ENCODE assay signal across 10 mouse cellular contexts in genomic region chr2:143846799-143847198, GRCm38 (mm10). TPM values are rescaled to one million over a fixed set of nuclear protein-coding genes. Genes with fewer than 3 reads are reported as not detected.
DNase-seq lines count a peak whose midpoint lies in the region; ATAC-seq and TF ChIP-seq lines count a peak whose summit lies in the region.
"Had no signal": no experiment of that assay in that cellular context is flagged by ENCODE, and none has a peak within 500 bp of the region (broad histone marks: within the 10 kb centered on the region; RNA-seq: fewer than 3 reads in every experiment).

No protein-coding gene starts in this region.

- no peak for TF ChIP-seq EP300 in stomach, postnatal 0 days (optimal IDR thresholded peaks at IDR 0.05)

- no peak overlapping the region for H3K27ac ChIP-seq in liver, embryonic 16.5 days (ENCODE audit: low read length)
- peak overlapping the region; percentile 13; the same call in 1 of the 2 replicates for H3K27ac ChIP-seq in heart, embryonic 12.5 days (ENCODE audit: poor library complexity, severe bottlenecking)
- H3K27ac ChIP-seq in stomach, postnatal 0 days (replicated peaks): 0 out of 2 replicates have a peak overlapping the region, but pooled peaks have one; percentile 30
- H3K27ac ChIP-seq in forebrain, postnatal 0 days (ENCODE audit: low read depth, low read length): no peak overlapping the region
- H3K27ac ChIP-seq in forebrain, embryonic 13.5 days: no peak overlapping the region

- H3K36me3 ChIP-seq in liver, embryonic 16.5 days (ENCODE audit: control insufficient read depth, insufficient read depth): no peaks in the 10 kb centered on the region
- no peaks in the 10 kb centered on the region for H3K36me3 ChIP-seq in heart, embryonic 12.5 days
- H3K36me3 ChIP-seq in stomach, postnatal 0 days (ENCODE audit: control insufficient read depth, insufficient read depth, low read length): no peaks in the 10 kb centered on the region
- no peaks in the 10 kb centered on the region for H3K36me3 ChIP-seq in forebrain, postnatal 0 days (ENCODE audit: insufficient read depth)
- no peaks in the 10 kb centered on the region for H3K36me3 ChIP-seq in forebrain, embryonic 13.5 days (ENCODE audit: poor library complexity, severe bottlenecking)

- TF ChIP-seq CTCF in stomach, postnatal 0 days (IDR thresholded peaks at IDR 0.05; ENCODE audit: low read depth): no peak
- TF ChIP-seq CTCF in forebrain, postnatal 0 days (IDR thresholded peaks at IDR 0.05; ENCODE audit: low read depth): no peak

- no peaks in the 10 kb centered on the region for H3K27me3 ChIP-seq in liver, embryonic 16.5 days (ENCODE audit: control insufficient read depth, insufficient read depth, low read depth, low read length)
- H3K27me3 ChIP-seq in heart, embryonic 12.5 days (replicated peaks): no peaks in the 10 kb centered on the region
- H3K27me3 ChIP-seq in stomach, postnatal 0 days (ENCODE audit: control insufficient read depth, insufficient read depth, low read length): no peaks in the 10 kb centered on the region
- no peaks in the 10 kb centered on the region for H3K27me3 ChIP-seq in forebrain, postnatal 0 days (ENCODE audit: insufficient read depth, low read length)
- no peaks in the 10 kb centered on the region for H3K27me3 ChIP-seq in forebrain, embryonic 13.5 days
- H3K27me3 ChIP-seq: Patski had no signal

- H3K4me3 ChIP-seq in liver, embryonic 16.5 days (ENCODE audit: low read depth, low read length): no peak overlapping the region
- no peak overlapping the region for H3K4me3 ChIP-seq in heart, embryonic 12.5 days
- no peak overlapping the region for H3K4me3 ChIP-seq in stomach, postnatal 0 days (ENCODE audit: low read depth, low read length)
- H3K4me3 ChIP-seq in forebrain, postnatal 0 days (ENCODE audit: low read depth, low read length): no peak overlapping the region
- no peak overlapping the region for H3K4me3 ChIP-seq in forebrain, embryonic 13.5 days
- H3K4me3 ChIP-seq: myocyte had no signal

- no peaks in the 10 kb centered on the region; the same call in 1 of the 2 replicates for H3K4me1 ChIP-seq in liver, embryonic 16.5 days (ENCODE audit: control insufficient read depth, low read depth, low read length)
- H3K4me1 ChIP-seq in heart, embryonic 12.5 days (replicated peaks): peaks cover 12% of the 10 kb centered on the region; the same call in 1 of the 2 replicates
- no peaks in the 10 kb centered on the region for H3K4me1 ChIP-seq in stomach, postnatal 0 days (replicated peaks; ENCODE audit: control insufficient read depth, insufficient read depth)
- peaks cover 8% of the 10 kb centered on the region; the same call in 1 of the 2 replicates for H3K4me1 ChIP-seq in forebrain, postnatal 0 days (ENCODE audit: insufficient read depth)
- no peaks in the 10 kb centered on the region for H3K4me1 ChIP-seq in forebrain, embryonic 13.5 days

- no peaks in the 10 kb centered on the region for H3K9me3 ChIP-seq in liver, embryonic 16.5 days (replicated peaks; ENCODE audit: control insufficient read depth, low read length)
- H3K9me3 ChIP-seq in heart, embryonic 12.5 days (replicated peaks): no peaks in the 10 kb centered on the region
- no peaks in the 10 kb centered on the region for H3K9me3 ChIP-seq in stomach, postnatal 0 days (ENCODE audit: control insufficient read depth, low read length)
- no peaks in the 10 kb centered on the region for H3K9me3 ChIP-seq in forebrain, postnatal 0 days (ENCODE audit: low read length)
- no peaks in the 10 kb centered on the region for H3K9me3 ChIP-seq in forebrain, embryonic 13.5 days (replicated peaks)

- peak; percentile 30; the same call in 1 of the 2 replicates for ATAC-seq in liver, embryonic 16.5 days (ENCODE audit: low read depth)
- peak; percentile 65 for ATAC-seq in heart, embryonic 12.5 days (ENCODE audit: insufficient number of reproducible peaks, low FRiP score)
- peak; percentile 74 for ATAC-seq in stomach, postnatal 0 days (ENCODE audit: low FRiP score, low TSS enrichment)
- no peak for ATAC-seq in forebrain, postnatal 0 days
- no peak for ATAC-seq in forebrain, embryonic 13.5 days
- ATAC-seq: Patski had no signal

- no peak for DNase-seq in liver
- DNase-seq in large intestine, adult 2 months (ENCODE audit: low read depth, low spot score): peak; percentile 78
- peak; percentile 70 for DNase-seq in stomach, postnatal 0 days (ENCODE audit: low spot score)
- DNase-seq in thymus, postnatal 36 days: no peak
- no peak for DNase-seq in forebrain, postnatal 0 days

- 38% methylated on average over 4 of the region's 4 CpGs for WGBS in liver, embryonic 16.5 days (ENCODE audit: insufficient replicate concordance)
- 62% methylated on average over 4 of the region's 4 CpGs for WGBS in heart, embryonic 12.5 days
- 22% methylated on average over 4 of the region's 4 CpGs for WGBS in large intestine, adult 2 months
- 48% methylated on average over 4 of the region's 4 CpGs for WGBS in stomach, postnatal 0 days
- 73% methylated on average over 4 of the region's 4 CpGs for WGBS in forebrain, postnatal 0 days
- WGBS in forebrain, embryonic 13.5 days: 73% methylated on average over 4 of the region's 4 CpGs

- no peak overlapping the region for H3K4me2 ChIP-seq in liver, embryonic 16.5 days (ENCODE audit: low read depth, low read length)
- no peak overlapping the region for H3K4me2 ChIP-seq in heart, embryonic 12.5 days
- no peak overlapping the region for H3K4me2 ChIP-seq in stomach, postnatal 0 days (replicated peaks; ENCODE audit: low read depth)
- no peak overlapping the region for H3K4me2 ChIP-seq in forebrain, postnatal 0 days (ENCODE audit: low read depth)
- no peak overlapping the region for H3K4me2 ChIP-seq in forebrain, embryonic 13.5 days

- no peak overlapping the region for H3K9ac ChIP-seq in liver, embryonic 16.5 days (ENCODE audit: low read depth, low read length)
- H3K9ac ChIP-seq in heart, embryonic 12.5 days: no peak overlapping the region
- no peak overlapping the region for H3K9ac ChIP-seq in stomach, postnatal 0 days (ENCODE audit: low read length)
- no peak overlapping the region for H3K9ac ChIP-seq in forebrain, postnatal 0 days
- no peak overlapping the region for H3K9ac ChIP-seq in forebrain, embryonic 13.5 days

RNA-seq across cellular contexts. Expression of gene Bfsp1, which starts 16.2 kb away (rescaled TPM):
- polyA plus RNA-seq in liver, embryonic 16.5 days (2015; fragmentation: Nextera tagmentation; extraction: Ambion mirVana): 0.11 and 0.13 TPM in 2 replicates
- polyA plus RNA-seq in heart, embryonic 12.5 days (2016; fragmentation: Nextera tagmentation; extraction: Ambion mirVana): 2.2 and 2.3 TPM in 2 replicates
- 3.2 and 5.1 TPM in 2 replicates for polyA plus RNA-seq in large intestine, adult 2 months (2012; rRNA removed)
- polyA plus RNA-seq in stomach, postnatal 0 days (2015; fragmentation: Nextera tagmentation; extraction: Ambion mirVana): 1.5 and 1.6 TPM in 2 replicates
- total RNA-seq in forebrain, postnatal 0 days (2014; rRNA removed): 2.5 and 3.7 TPM in 2 replicates
- polyA plus RNA-seq in forebrain, postnatal 0 days (2015; fragmentation: Nextera tagmentation; extraction: Ambion mirVana): 1.3 and 1.9 TPM in 2 replicates
- polyA plus RNA-seq in forebrain, embryonic 13.5 days (2015; fragmentation: Nextera tagmentation; extraction: Ambion mirVana): 0.53 and 0.57 TPM in 2 replicates

Comparison
In these comparisons a context has a peak if more than half of its experiments do, and no peak if none do; other contexts are left out.
1. ATAC-seq: peak in liver, embryonic 16.5 days (single experiment), heart, embryonic 12.5 days (single experiment) and stomach, postnatal 0 days (single experiment); none in forebrain, postnatal 0 days (single experiment) and forebrain, embryonic 13.5 days (single experiment).
2. H3K27ac ChIP-seq: peak in heart, embryonic 12.5 days (single experiment) and stomach, postnatal 0 days (single experiment); none in liver, embryonic 16.5 days (single experiment), forebrain, postnatal 0 days (single experiment) and forebrain, embryonic 13.5 days (single experiment).
3. DNase-seq: peak in large intestine, adult 2 months (single experiment) and stomach, postnatal 0 days (single experiment); none in liver (single experiment), thymus, postnatal 36 days (0 of 2) and forebrain, postnatal 0 days (single experiment).